Mouse (Mus musculus) right cerebral cortex, postnatal 4 days (tissue): ENCODE data around the gene Ramp1.
A peak's percentile ranks its signal among the peaks of the same experiment; 100 is the strongest.

ENCODE experiments used
- DNase-seq: peaks from one replicate; pipeline ENCODE4 v3.0.0-alpha.2; 2022

Ramp1 gene

DNA sequence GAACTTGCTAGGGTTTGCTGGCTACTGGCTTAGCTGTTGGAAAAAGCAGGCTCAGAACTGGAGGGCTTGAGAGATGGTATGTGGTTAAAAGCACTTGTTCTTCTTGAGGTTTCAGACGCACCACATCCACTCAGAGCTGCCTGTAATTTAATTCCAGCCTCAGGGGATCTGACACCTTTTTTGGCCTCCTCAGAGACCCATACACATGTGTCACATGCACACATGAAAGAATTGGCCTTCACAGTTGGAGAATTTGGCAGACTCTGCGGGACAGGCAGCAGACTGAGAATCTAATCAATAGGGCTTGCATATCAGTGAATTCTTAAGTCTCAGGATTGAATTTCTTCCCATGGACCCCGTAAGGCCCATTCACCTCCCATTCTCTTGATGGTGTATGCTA is 21.5 kb downstream of the Ramp1 start:
- DNase-seq = no peak

DNA sequence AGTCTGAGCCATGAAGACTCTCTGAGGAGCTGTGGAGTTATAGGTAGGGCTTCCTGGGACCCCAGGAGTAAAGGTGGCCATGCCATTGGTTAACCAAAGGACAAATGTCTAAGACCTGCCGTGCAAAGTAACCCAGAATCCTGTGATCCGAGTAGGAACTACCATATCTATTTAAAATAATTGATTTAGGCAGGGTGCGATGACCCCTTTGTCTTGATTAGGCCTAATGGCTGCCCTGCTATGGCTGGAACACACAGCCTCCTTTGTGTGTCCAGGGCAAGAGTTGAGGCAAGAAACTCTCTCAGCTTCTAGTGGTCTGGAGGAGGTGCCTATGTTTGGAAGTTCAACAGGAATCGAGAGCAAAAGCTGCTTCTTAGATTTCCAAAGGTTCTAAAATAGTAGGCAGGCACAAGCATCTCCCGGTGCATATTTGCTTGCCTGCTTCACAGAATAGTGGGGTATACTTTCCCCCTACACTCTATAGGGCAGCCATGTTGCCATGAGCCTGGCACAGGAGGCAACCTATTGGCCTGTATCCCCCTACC is 24.7 kb downstream of the Ramp1 start:
- no peak for DNase-seq

DNA sequence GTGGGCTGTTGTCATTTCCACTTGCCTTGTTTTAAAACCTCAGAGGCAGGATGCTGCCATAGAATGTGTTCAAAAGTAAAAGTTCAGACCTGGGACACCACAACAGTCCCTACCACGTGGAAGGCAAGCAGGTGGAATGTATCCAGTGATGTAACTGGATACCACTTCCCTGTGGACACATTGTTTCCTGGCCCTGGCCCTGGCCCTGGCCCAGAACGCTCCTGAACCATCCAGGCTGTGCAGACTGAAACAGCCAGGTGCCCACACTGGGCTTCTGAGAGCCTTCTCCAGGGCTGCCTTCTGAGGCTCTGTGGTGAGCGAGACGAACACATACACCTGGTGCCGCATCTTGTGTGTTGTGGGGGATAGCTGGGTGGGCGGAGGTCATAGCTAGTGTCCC is 26.0 kb downstream of the Ramp1 start:
- no peak for DNase-seq

DNA sequence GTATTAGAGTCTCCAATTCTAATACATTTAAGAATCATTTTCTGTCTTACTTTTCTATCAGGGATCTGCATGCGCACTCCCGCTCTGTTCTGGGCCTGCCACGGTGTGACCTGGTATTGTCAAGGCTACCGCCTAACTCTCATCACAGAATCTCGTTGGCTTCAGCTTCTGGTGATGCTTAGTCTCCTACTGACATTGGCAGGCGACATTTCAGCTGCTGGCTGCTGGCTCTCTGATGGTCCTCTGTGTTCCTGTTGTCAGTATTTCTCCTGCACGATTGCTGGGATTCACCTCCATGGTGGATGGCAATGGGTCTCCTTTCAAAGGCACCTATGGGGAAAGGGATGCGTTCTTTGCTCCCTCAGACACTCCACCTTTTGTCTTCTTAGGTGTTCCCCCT is 26.7 kb downstream of the Ramp1 start:
- no peak for DNase-seq

DNA sequence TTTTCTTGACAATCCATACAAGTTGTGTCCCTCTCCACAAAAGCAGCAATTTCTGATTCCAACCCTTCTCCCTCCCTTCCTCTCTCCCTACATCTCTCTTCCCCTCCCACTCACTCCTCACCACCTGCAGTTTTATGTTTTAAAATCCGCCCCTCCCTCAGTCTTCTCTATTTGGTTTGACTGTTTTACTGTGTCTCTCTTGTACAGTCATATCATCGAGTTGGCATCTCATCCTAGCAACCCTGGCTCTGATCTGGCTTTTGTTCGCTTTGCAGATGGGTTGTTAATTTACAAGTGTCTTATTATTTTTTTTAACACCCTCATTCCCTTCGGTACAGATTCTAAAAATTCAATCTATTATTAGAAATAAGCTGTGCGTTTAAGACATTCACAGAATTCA is 27.3 kb downstream of the Ramp1 start:
- no peak for DNase-seq

DNA sequence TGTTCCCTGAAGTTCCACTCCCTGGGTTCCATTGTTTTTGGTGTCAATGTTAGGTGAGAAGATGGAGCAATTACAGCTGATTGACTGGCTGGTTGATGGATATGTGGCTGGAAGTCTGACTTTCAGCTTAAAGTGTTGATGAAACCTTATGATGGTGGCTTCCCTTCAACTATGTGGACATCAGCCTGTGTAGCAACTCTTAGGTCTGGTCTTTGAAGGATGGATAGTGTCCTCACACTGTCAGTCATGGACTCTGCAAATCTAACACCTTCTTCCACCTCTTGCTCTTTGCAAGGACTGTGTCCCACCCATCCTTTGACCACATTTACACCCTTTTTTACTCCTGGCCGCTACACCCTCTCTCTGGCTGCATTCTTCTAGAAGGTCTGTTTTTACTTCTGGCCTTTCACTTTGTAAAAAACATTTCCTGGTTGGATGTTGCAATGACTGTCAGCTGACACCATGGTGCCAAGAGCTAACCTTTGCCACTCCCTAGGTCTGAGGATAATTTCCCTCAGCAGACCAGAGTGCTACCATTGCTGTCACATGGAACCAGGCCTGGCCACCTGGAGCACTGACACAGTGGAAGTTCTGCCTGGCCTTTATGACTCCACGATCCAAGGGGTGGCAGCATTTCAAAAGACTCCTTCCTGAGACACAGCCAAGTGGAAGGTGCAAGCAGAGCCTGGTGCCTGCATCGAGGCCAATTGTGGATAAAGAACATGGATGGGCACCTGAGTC is 27.9 kb downstream of the Ramp1 start:
- DNase-seq = no peak

DNA sequence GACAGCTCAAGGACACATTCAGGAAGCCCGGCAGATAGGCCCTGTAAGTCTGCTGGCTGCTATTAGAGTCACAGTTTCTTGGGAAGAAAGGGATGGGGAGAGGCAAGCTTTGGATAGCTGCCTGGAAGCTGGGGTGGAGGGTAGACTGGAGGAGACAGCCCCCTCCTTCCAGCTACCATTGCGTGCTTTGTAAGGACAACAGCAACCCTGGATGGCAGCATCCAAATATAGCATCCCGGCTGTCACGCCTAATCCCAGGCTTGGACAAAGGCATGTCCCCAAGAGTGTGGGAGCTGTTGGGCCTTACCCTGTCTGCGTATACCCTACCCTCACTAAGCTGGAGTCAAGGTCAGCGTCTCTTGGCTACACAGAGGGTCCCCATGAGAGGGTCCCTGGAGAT is 29.7 kb downstream of the Ramp1 start:
- peak; percentile 59 for DNase-seq

DNA sequence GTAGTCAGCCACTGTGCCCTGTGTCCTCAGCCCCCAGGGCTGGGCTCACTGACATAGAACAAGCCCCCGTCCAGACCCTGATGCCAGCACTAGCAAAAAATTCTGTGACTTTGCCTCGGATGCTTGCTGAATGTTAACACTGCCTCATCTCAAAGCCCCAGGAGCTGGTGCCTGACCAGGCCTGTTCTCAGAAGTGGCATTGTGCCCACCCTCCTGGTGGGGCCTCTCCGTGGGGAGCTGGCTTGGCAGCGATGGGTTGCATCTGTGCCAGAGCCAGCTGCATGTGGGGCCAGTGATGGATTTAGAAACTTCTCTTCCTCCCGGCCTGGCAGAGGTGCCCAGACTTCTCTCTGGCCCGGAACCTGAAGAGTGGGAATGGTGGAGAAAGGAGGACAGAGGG is 30.2 kb downstream of the Ramp1 start:
- peak; percentile 84 for DNase-seq

DNA sequence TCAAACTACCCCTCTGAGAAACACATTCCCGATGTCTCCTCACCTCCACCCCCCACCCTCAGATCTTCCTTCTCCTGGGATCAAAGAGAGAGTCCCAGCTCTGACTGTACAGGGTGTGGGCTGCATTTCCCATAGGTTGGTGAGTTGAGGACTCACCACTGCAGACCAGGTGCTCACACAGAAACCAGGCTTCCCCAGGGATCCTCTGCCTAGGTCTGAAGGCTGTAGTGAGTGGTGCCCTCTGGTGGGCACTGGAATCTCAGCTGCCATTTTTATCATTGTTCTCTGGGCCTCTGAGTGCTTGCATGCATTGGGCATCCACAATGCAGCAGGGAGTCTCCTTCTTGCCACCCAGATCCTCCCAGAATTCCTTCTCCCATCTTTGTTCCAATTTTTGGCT is 31.5 kb downstream of the Ramp1 start:
- peak; percentile 68 for DNase-seq

DNA sequence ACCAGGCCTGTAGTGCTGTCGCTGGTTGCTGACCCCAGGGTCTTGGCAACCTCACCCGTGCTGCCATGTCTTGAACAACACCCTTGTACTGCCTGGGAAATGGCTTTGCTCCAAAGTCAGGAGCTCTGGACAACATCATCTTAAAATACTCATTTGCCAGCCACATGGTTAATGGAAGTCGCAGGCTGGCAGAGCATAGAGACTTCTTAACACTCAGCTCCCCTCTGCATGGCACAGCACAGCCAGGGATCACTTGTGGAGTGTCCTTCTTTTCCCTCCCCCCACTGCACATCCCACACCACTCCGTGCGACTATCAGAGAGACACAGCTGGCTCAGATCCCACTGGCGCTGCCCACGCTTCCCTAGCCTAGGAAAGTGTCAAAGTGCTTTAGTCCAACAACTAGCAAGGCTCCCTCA is 32.0 kb downstream of the Ramp1 start:
- peak; percentile 46 for DNase-seq

DNA sequence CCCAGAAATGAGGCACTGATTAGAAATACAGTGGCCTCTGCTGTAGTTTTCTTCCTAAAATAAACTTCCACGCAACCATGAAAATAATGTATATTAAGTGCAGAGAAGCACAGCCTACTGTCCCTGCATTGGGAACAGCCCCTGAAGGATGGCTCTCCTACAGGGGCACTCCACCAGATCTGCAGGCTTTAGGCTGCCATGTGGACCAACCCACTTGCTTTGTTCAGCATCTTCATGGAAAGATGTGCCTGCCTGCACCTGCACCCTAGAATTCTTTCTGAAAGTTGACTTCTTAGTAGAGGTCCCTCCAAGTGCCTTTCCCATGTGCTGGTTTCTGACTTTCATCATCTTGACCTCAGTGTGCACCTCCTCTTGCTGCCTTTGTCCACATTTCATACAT is 35.6 kb downstream of the Ramp1 start:
- no peak for DNase-seq

DNA sequence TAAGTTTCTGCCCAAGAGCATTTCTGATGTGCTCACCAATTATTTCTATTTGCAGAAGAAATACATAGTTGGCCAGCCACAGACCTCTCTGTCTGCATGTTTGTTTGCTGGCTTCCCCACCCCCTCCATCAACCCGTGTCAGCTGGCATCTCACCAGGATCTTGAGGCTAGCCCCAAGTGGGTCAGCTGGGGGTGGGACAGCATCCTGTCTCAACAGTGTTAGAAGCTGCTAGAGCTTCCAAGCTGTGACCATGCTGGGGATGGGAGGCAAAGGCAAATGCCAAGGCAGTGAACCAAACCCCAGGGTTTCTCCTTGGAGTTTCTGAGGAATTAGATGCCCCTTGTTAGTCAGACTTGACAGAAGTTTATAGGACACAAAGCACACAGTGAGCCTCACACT is 36.4 kb downstream of the Ramp1 start:
- no peak for DNase-seq

DNA sequence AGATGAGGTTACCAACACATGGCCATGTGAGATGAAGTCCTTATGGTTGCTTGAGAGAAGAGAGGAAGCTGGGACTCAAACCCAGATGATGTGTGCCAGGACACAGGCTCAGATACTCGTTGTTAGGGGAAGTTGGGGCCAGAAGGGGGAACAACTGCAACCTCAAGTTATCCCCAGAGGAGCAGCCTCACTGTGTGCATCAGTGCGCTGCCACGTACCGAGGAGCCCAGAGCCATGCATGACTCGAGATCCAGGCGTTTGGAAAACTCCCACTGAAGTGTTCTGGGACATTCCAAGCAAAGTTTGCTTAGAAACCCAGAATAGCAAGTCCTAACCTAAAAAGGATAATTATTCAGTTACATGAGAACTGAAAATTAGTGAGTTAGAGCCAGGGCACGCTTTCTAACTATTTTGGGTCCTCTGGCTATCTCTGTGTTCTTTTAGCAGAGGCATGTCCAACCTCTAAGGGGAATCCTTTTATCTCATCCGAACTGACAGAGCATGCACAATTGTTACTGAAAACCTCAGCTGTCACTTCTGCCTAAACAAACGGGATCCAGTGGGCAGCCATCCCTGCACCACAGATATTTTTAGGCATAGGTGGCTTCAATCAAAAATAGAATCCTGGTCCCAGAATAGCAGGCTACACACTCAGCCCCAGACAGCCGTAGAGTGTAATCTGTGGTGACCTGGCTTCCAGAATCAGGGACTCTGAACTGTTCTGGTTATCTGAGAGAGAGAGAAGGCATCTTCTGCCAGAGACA is 37.1 kb downstream of the Ramp1 start:
- no peak for DNase-seq

DNA sequence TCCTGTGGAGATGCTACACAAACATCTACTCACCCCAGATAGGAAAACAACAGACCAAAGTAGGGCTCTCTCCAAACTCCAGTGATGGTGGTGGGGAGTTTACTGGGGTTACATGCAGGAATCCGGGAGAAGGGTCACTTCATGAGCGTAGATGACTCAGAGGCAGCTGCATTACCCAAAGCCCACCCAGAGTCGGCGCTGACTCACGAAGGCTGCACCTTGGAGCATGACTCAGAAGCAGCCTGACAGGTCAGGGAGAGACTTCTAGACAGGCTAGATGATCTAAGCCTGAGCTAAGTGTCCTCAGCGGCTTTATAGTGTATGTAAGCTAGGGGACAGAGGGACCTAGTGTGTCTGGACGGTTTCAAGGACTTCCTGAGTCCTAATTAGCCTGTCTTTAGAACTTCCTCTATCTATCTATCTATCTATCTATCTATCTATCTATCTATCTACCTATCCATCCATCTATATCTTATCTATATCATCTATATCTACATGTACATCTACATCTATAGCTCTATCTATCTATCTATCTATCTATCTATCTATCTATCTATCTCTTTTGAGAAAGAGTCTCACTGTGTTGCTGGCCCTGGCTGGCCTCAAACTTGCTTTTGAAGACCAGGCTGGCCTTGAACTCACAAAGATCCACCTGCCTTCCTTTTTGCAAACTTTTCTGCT is 40.2 kb downstream of the Ramp1 start:
- no peak for DNase-seq

DNA sequence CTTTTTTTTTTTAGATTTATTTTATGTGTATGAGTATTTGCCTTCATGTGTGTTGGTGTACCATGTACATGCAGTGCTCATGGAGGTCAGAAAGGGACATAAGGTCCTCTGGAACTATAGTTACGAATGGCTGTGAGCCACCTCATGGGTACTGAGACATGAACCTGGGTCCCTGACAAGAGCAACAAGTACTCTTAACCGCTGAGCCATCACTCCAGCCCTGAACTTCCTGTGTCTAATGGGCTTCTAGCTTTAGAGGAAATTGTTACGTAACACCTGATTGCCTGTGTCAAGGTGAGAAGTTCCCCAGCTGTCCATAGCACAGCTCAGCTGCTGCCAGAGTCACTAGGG is 40.7 kb downstream of the Ramp1 start:
- DNase-seq = no peak

DNA sequence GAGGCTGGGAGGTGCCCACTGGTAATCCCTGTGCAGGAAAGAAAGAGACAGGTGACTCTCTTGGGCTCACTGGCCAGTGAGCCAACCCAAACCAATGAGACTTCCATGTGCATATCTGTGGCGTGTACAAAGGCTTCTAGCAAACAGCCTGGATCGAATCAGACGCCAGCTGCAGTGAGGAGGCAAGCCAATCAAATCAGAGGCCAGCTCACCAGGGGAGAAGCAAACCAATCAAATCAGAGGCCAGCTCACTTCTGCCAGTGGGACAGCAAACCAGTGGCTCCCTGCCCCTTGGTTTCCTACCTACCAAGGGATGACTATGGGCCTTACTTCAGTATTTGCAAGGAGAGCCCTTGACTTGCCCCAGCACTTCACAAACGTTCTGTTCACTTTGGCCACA is 46.9 kb downstream of the Ramp1 start:
- no peak for DNase-seq

DNA sequence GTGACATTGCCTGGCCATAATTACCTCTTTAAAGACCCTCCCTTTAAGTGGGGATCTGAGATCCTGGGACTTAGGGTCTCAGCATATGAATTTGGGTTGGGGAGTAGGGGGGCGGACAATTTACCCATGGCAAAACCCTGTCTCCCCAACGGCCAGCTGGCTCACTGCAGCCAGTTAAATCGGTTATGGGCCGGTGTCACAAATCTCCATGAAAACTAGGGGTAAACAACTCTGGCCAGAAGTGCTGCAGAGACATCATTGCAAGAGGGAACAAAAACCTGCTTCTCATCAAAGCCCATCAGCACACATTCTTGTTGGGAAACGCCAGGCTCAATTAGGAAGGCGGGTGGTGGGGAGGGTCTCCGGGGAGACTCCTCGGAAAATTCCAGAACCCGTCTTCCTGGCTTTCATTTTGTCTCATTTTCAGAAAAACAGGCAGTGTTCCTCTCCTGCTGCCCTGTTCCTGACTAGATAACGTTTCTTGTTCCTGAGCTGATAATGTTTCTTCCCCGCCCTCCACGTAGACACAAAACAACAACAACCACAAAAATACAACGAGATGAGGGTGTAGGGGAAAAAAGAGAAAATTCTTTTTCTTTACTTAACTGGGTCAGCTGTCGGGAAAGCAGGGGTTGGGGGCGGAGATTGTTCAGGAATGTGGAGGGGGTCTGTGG is 47.9 kb downstream of the Ramp1 start:
- DNase-seq = no peak

DNA sequence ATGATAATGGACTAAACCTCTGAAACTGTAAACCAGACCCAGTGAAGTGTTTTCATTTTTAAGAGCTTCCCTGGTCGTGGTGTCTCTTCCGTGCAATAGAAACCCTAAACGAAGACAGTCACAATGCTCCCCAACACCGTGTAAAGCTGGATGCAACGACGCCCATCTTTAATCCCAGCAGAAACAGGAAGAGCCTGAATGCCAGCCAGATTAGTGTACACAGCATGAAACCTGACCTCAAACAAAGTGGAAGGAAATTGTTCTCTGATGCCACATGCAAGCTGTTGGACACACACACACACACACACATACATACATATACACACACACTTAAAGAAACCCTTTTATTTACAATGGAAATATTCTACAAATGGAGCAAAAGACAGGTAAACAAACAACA is 51.5 kb downstream of the Ramp1 start:
- DNase-seq = no peak

DNA sequence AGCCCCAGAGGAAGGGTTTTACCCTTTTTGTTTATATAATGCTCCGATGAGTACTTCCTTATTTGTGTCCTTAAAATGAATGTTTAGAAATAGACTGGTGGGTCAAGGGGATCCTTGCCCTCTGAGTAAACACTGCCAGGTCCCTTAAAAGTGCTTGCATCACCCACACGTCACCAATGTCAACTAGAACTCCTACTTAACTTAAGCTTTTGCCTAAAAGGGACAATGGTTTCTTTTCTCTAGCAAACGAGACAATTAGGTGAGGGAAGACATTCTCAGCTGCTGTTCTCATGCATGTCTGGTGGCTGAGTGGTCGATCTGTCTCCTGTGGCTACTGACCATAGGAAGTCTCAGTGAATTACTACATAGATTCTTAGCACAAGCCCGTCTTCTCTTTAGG is 52.3 kb downstream of the Ramp1 start:
- no peak for DNase-seq

DNA sequence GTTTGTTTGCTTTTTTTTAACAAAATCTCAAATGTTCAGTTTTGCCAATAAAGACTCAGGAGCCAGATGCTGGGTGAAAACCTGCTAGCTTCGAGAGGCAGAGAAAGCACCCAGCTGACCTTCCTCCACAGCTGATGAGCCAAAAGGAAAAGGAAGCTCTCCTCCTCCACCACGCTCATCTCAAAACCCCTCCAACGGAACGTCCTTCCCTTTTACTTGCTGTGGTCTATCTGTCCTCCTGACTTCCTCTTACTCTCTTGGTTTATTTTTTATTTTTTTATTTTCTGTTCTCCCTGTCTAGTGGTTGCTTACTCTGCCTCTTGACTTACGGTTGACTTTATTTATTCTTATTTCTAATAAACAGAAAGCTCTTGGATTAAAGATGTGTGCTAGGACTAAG is 55.8 kb downstream of the Ramp1 start:
- DNase-seq = no peak

DNA sequence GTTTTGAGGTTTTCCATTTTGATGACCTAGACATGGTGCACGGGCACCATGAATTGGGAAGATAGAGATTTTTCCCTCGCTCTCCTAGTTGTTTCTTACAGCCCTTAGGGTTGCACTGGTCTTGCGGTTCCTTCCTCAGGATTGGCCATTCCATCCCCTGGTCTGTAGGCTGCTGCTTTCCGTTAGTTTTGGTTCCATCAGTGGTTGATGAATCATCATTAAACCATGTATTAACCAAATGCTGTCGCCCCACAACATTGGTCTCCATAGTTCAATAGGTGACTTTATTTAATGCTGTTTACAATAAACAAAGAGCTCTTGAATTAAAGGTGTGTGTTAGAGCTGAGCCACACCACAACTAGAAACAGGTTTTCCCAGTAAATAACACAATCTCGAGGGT is 58.1 kb downstream of the Ramp1 start:
- no peak for DNase-seq

DNA sequence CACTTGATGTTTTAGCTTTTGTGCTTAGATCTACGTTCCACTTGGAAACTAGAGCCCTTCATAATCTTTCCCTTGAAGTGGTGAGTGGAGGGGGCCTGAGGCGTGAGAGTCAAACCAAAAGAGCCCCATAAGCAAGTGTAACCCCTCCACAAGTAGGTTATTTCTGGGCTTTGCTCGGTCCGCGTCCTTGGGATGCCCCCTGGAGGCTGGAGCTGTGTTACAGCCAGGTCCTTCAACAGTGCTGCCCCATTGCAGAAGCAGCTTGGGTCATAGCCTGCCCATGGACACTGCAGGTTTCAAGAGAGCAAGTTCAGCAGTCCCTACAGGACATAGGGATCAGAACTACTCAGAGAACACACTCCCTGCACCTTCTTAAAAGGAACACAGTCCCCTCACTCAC is 59.5 kb downstream of the Ramp1 start:
- DNase-seq = peak; percentile 54

DNA sequence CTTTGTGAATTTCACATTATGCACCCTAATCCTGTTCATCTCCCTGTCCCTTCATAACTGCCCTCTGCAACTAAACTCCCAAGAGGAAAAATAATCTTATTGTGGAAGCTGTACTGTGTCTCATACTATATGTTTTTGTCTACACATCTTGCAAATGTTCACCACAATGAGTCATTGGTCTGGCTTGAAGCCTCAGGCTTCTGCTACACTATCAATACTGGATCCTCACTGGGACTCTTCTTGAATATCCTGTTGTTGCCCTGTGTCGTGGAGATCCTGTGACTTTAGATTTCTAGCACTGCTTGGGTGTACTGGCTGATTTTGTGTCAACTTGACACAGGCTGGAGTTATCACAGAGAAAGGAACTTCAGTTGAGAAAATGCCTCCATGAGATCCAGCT is 60.2 kb downstream of the Ramp1 start:
- no peak for DNase-seq
